Mouse (Mus musculus) heart, adult 8-10 months (tissue): Measurements from ENCODE around the gene Hectd4. TPM values are rescaled to one million over a fixed set of nuclear protein-coding genes. Genes with fewer than 3 reads are reported as not detected.
"Not testable (repeated sequence)": the region's sequence is repeated elsewhere in the genome, so short reads cannot be mapped to it uniquely, and the experiment has no call there.

Experiments used
- DNase-seq: peaks from one replicate; pipeline ENCODE4 v3.0.0; 2022; ENCODE audit warnings: low spot score
- total RNA-seq, 4 experiments: library from RNA; stranded (reverse); gene quantifications; 2 replicates each; pipeline ENCODE4 v1.2.4; 2022

Gene Hectd4
- total RNA-seq, 4 experiments from 2014 or later: 22.8 to 26.9 (median 24.1) TPM

DNA sequence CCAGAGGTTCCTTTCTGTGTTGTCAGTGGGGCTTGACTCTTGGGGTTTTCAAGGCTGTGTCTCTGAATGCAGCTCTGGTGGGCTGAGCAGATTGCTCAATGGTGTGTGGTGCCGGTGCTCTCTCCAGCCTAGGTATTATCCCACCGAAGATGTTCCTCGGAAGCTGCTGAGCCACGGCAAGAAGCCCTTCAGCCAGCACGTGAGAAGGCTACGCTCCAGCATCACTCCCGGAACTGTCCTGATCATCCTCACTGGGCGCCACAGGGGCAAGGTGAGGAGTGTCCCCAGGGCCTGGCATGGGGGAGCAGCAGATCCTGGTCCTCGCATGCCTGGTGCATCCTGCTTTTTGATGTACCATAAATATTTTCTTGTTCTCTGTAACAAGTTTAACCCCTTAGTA lies 13.5 kb upstream of the Hectd4 start:
- DNase-seq: no peak

DNA sequence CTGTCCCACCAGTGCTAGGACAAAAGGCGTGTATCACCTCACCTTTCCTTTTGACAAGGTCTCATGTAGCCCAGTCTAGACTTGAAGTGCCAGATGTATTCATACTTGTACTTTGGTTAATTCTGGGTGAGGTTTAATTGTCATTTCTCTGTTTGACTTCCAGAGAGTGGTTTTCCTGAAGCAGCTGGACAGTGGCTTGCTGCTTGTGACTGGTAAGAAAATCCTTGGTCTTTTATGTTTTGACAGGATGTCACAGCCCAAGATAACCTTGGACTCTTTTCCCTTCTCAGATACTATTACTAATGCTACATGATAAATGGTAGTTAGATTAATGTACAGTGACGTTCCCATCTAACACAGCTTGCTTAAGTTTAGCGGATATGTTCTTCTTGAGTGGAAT lies 13.0 kb upstream of the Hectd4 start:
- no peak for DNase-seq

DNA sequence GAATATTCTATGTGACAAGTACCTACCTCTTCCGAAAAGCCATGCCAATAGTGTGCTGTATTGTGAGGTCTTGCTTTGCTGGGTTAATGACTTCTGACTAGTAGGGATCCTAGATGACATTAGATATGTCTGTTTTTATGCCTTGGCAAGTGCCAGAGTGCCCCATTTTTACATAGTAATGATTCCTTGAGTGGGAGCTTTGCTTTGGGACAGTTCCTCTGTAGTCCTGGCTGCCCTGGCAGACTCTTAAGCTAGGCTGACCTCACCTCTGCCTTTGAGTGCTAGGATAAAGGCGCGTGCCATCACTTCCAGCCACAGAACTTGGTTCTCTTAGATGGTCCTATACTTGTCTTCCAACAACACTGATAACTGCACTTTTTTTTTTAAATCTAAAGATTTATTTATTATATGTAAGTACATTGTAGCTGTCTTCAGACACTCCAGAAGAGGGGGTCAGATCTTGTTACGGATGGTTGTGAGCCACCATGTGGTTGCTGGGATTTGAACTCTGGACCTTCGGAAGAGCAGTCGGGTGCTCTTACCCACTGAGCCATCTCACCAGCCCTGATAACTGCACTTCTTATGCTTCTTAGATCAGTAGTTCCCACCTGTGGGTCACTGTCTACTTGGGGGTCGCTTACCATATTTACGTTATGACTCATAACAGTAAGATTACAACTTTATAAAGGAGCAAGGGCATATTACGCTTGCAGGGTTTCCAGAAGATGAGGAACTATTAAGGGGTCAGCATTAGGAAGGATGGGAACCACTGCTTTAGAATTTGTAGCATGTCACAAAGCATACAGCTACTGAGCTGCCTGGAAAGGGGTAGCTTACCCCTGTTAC lies 10.0 kb upstream of the Hectd4 start:
- DNase-seq: no peak

DNA sequence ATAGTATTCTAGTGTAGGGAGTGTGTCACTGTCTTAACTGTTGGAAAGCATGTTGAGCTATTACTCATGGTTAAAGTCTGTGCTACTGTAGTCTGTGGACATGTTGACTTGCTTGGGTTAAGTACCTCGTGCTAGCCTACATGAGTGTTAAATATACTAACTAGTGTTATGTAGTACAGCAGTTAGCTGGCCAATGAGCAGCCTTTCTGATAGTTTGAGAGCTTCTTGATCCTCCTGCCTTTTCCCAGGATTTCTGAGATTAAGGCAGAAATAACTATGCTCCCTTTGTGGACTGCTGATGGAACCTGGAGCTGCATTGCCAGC lies 9.5 kb upstream of the Hectd4 start:
- DNase-seq: no peak

DNA sequence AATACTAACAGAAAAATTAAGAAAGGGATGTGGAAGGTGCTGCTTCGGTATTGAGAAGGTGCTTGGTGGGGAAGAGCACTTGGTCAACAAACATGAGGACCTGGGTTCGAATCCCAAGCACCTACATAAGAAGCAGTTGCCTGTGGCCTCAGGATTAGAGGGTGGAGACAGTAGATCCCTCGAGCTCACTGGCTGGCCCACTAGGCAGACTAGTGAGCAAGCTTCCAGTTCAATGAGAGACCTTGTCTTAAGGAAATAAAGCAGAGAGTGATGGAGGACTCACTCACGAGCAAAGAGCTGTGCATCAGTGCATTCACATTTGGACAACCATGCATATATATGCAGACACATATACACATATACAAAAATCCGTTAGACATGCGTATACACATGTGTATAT lies 7.9 kb upstream of the Hectd4 start:
- DNase-seq: no peak

DNA sequence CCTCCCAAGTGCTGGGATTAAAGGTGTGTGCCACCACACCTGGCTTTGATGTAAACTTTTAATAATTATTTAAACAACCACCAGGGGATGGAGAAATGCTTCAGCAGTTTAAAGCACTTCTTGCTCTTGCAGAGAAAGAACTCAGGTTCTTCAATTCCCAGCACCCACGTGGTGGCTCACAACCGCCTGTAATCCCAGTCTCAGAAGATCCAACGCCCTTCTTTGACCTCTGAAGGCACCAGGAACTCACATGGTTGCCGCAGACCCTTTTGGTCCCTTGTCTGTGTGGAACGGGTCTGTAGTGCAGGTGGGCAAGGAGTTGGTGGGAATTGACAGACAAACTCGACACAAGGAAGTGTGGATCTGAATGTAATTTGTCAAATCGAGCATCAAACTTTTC lies 5.3 kb upstream of the Hectd4 start:
- DNase-seq: no peak

DNA sequence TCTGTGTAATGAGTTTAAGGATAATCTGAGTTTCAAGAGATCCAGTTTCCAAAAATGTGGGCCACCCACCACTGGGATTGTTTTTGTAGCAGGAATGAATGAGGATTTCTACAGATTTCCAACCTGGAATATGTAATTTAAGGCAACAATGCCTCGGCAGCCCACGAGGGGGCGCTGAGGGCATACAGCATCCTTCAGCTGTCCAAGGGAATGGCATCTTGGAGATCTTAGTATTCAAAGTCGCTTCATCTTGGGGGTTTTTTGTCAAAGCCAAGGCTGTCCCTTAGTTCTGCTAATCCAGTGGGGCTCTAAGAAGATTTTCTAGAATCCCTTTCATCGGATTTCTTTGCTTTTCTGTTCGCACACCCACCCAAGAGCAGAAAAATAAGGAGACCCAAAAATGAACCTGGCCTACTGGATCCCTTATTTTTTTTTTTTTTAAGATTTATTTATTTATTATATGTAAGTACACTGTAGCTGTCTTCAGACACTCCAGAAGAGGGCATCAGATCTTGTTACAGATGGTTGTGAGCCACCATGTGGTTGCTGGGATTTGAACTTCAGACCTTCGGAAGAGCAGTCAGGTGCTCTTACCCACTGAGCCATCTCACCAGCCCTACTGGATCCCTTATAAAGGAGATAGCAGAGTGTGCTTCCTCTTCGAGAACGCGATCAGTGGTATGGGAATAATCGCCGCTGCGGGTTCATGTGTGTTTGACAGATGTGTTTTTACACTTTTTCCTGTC lies 4.5 kb upstream of the Hectd4 start:
- DNase-seq: peak; percentile 38

DNA sequence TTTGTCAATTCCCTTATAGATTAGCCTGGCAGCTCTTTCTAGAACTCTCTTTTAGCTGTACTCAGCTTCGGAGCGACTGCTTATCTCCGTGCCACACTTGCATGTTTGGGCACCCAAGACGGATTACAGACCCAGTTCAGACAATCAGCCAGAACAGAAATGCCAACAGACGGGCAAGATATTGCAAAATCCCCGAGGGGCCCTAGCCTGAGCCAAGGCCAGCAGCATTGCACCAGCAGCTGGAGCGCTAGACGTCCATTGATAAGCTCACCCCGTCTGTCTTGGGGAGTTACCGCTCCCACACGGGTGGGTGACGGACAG lies 3.9 kb upstream of the Hectd4 start:
- DNase-seq: no peak

DNA sequence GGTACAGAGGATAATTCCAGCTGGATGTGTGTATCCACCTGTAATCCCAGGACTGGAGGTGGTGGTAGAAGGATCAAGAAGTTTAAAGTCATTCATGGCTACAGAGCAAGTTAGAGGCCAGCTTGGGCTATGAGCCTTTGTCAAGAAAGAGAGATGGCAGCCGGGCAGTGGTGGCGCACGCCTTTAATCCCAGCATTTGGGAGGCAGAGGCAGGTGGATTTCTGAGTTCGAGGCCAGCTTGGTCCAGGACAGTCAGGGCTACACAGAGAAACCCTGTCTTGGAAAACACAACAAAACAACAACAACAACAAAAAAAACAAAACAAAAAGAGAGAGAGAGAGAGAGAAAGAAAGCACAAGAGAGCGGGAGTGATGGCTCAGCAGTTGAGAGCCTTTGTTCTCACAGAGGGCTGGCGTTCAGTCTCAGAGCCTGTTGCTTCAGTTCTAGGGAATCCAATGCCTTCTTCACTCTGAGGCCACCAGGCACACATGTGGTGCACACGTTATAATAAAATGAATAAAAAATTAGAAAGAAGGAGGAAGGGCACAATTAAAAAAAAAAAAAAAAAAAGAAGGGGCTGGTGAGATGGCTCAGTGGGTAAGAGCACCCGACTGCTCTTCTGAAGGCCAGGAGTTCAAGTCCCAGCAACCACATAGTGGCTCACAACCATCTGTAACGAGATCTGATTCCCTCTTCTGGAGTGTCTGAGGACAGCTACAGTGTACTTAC lies 3.3 kb upstream of the Hectd4 start:
- not testable (repeated sequence) for DNase-seq

DNA sequence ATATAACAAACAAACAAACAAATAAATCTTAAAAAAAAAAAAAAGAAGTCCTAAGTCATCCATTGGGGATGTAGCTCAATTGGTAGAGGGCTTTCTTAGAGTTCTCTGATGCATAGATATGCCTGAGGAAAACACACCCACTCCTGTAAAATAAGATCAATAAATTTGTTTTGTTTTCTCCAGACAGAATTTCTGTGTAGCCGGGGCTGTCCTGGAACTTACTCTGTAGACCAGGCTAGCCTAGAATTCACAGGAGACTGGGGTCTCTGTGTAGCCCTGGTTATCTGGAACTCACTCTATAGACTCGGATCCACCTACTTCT lies 2.7 kb upstream of the Hectd4 start:
- DNase-seq: no peak

DNA sequence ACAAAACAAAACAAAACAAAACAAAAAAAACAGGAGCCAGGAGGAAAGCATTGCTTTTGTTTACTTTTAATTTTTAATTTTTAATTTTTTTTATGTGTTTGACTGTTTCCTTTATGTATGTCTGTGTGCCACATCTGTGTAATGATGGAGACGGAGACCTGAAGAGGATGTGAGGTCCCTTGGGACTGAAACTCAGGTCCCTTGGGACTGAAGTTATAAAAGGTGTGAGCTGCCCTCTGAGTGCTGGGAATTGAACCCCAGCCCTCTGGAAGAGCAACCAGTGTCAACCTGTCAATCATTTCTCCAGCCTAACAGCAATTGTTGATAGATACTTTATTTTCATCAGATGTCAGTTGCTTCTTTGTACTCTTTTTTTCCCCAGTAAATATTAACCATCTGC lies 829 bp upstream of the Hectd4 start:
- DNase-seq: no peak

DNA sequence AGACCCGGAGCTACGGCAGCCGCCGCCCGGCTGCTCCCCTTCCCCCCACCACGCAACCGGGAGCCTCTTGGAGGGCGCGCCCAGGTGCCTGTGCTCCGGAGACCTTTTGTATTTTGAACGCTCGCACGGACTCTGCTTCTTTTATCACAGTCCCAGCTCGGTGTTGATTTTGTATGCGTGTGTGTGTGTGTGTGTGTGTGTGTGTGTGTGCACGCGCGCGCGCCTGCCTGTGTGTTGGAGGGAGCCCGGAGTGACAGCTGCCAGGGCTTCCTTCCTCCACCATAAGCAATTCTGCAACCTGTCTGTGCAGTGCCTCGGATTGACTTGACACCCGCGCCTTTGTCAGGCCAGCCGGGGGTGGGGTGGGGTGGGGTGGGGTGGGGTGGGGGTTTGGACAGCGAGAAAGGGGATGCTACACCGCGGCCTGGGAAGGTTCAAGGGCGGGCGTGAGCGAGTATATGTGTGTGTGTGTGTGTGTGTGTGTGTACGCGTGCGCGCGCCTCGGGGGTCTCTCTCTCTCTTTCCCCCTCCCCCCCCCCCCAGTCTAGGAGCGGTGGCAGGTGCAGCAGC lies 798 bp downstream of the Hectd4 start:
- DNase-seq: no peak

DNA sequence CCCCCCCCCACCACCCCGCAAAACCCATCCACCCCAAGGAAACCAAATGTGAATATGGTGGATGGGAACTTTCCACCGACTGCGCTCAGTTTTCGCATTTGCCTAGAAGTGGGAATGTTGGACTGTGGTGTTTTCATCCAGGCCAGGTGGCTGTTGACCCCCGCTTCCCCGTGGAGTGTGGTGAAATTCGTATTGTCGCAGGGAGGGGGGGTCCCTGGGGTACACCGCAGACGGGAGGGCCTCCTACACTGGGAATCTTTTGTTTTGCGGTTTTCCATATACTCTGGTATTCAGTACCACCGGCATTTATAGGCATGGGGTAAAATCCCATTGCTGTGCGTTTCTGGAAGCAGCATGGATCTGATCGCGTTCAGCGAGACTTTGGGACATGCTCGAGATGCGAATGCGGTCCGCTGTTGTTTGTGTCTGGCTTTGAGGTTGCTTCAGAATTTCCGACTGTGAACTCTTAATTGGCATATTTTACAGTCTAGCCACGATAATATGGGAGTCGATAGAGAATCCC lies 1.4 kb downstream of the Hectd4 start:
- DNase-seq: no peak

DNA sequence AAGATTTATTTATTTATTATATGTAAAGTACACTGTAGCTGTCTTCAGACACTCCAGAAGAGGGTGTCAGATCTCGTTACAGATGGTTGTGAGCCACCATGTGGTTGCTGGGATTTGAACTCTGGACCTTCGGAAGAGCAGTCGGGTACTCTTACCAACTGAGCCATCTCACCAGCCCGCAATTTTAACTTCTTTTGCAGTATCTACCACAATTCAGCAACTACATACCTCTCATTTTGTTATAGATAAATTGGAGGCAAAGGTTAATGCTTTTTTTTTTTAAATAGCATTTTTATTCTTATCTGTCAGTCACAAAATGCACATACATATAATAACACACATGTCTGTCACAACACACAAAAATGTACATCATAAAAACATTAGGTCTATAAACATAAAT lies 4.0 kb downstream of the Hectd4 start:
- DNase-seq: not testable (repeated sequence)

DNA sequence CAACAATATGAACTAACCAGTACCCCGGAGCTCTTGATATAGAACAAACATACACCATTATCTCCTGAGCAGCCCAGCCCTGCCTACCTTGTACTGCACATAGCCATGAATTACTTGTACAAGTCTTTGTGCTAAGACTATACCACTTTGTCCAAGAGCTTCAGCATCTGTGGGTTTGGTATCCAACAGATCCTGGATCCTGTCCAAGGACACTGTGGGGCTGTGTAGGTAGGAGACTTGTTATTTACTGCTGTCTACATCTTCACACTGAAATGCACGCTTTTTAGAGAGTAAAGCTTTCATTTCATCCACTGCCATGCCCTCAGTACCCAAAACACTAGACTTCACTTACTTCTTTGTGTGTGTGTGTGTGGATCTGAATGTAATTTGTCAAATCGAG lies 4.8 kb downstream of the Hectd4 start:
- DNase-seq: no peak

DNA sequence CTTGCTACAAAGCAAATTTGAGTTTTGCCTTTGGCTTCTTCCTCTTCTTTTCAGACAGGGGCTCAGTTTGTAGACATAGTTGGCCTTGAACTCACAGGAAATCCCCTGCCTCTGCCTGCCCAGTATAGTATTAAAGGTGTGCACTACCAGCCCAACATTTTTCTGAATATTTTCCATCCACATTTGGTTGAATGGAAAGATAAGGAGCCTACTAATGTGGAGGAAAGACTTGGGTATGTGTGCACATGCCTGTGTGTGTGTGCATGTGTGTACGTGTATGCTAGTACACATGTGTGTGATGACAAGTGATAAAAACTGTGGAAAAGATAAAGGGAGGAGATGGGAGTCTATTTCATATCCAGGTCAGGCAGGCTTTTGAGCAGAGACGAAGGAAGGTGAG lies 5.8 kb downstream of the Hectd4 start:
- DNase-seq: no peak

DNA sequence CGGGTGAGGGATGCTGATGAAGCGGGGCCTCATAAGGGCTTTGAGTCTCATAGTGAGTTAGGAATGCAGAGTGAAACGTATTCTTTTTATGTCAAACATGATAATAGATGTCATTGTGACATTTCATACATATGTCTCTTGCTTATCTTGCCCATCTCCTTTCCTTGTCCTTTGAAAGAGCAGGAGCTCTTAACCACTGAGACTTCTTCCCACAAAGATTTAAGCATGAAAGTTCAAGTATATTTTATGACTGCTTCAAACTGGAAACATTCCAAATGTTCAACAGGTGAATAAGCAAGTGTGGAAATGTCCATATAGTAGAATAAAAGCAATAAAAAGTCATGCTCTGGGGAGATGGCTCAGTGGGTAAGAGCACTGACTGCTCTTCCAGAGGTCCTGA lies 6.4 kb downstream of the Hectd4 start:
- no peak for DNase-seq

DNA sequence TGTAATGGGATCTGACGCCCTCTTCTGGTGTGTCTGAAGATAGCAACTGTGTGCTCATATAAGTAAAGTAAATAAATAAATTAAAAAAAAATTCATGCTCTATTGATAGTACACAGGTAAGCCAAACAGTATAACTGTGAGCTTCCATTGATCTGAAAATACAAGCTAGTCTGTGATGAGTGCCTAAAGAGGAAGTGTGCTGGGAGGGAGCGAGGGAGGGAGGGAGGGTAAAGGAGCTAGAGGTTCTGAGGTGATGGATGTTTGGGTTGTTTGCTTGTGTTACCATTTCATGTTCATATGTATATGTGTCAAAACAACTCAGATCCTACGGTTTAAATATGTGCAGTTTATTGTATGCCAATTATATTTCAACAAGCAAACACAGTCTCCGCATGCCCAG lies 6.8 kb downstream of the Hectd4 start:
- no peak for DNase-seq

DNA sequence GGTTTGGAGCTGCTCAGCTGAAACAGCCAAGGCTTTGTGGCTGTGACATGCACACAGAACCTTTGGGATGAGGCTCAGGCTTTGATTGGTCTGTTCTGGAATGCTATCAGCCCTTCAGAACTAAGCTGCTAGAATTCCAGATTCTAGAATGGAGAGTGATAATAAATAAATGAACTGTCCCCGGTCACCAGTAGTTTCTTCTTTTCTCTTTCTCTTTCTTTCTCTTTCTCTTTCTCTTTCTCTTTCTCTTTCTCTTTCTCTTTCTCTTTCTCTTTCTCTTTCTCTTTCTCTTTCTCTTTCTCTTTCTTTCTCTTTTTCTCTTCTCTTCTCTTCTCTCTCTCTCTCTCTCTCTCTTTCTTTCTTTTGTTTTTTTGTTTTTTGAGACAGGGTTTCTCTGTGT lies 7.3 kb downstream of the Hectd4 start:
- DNase-seq: not testable (repeated sequence)

DNA sequence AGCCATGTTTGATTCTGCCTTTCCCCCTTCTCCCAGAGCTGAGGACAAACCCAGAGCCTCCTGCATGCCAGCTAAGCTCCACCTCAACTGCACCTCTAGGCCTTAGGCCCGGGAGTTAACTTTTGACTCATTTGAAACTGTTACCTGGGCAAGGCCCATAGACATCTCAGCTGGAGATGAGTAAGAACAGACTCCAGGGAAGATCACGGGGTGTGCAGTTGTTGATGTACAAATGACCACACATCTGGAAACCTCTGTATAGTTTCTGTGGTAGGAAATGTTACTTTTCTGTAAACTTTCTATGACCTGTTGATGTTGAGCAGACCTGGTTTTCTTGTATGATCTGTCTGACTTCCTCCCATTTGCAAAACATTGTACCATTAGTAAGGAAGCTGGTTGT lies 9.2 kb downstream of the Hectd4 start:
- no peak for DNase-seq

DNA sequence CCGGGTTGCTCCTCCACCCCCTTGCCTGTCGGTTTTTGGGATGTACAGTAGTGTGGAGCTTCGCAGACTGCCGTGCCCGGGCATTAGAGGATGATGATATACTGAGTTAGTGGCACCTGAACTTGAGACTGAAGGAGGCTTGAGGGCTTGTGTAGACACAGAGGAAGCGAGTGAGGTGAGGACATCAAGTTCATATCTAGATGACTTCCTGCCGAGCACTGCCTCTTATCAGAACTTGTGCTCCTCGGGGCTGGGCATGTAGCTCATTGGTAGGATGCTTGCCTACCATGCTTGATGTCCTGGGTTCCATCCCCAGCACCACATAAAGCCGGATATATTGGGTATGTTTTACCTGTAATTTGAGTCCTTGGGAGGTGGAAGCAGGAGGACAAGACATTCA lies 10.8 kb downstream of the Hectd4 start:
- DNase-seq: no peak

DNA sequence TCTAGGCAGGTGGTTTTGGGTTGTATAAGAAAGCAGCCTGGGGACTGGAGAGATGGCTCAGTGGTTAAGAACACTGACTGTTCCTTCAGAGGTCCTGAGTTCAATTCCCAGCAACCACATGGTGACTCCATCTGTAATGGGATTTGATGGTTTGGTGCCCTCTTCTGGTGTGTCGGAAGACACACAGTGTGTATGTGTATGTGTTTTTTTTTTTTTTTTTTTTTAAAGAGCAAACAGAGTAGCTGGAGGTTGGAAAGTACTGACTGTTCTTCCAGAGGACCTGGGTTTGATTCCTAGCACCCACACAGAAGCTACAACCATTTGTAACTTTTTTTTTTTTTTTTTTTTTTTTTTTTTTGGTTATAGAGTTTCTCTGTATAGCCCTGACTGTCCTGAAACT lies 12.8 kb downstream of the Hectd4 start:
- no peak for DNase-seq

DNA sequence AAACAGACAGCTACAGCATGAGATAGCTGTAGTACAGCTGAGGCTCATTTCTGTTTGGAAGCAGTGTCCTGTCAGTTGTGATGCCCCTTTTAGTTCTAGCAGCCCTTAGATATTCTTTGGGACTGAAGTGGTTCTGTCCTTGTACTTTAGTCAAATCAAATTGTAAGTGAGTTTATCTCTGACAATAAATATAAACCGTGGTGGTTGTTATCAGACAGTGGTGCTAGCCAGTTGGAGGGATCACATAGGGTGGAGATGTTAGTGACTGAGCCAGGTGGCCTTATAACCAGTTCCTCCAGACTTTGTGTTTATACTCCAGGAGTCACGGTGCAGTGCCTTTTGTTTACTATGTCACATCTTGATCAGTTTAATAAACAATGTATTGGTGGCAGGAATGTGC lies 13.7 kb downstream of the Hectd4 start:
- no peak for DNase-seq
